Mouse (Mus musculus) left cerebral cortex, adult 2 months (tissue): ENCODE results near the gene Cldnd1. TPM values are rescaled to one million over a fixed set of nuclear protein-coding genes. Genes with fewer than 3 reads are reported as not detected.

Experiments
- DNase-seq, 2 experiments: peaks; one replicate each; pipeline ENCODE4 v3.0.0; 2021 to 2022; ENCODE audit warnings: low spot score in 2 of 2, mixed read lengths in 1 of 2; ENCODE audit errors: extremely low spot score in 1 of 2
- H3K27ac ChIP-seq: fragments of 200-600 bp; 2 replicates; pipeline ENCODE4 v1.8.1; 2022
- H3K4me3 ChIP-seq: fragments of 200-600 bp; 2 replicates; pipeline ENCODE4 v1.8.1; 2022
- CTCF ChIP-seq: fragments of 200-600 bp; IDR thresholded peaks from 2 replicates; pipeline ENCODE4 v1.8.1; 2022; ENCODE audit warnings: antibody characterized with exemption, mild to moderate bottlenecking, moderate library complexity
- intact Hi-C: fragments of 180-260 bp; cut with DNase I; formaldehyde crosslinking; loops from one replicate; pipeline ENCODE4 v1.15.1; 2025
- total RNA-seq, 2 experiments: library from RNA; stranded (reverse); gene quantifications; 2 replicates each; pipeline ENCODE4 v1.2.3; 2021

The Cldnd1 gene
- total RNA-seq, 2 experiments from 2014 or later: 95.5 to 97.5 TPM

DNA sequence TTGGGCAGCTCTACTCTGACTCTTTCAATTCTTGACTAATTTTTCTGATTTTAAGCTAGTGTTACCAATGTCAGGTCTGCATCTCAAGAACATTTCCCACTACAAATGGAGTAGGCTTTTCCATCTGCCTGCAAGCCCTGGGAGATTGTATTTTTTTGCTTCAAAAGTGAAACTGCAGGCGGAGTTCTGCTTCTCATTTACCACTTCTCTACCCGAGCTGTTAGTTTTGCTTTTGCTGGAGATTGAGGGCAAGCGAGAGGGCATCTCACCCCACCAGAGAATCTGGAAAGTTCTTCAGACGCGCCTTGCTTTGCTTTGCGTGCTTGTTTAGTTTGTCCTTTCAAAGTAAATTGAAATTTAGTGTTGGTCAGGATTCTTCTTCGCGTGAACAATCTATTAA, 15.5 kb upstream of the Cldnd1 start:
- DNase-seq: no peak
- H3K4me3 ChIP-seq: no peak overlapping the region
- no peak overlapping the region for H3K27ac ChIP-seq
- intact Hi-C loops: no loop called here
- TF ChIP-seq CTCF: no peak

DNA sequence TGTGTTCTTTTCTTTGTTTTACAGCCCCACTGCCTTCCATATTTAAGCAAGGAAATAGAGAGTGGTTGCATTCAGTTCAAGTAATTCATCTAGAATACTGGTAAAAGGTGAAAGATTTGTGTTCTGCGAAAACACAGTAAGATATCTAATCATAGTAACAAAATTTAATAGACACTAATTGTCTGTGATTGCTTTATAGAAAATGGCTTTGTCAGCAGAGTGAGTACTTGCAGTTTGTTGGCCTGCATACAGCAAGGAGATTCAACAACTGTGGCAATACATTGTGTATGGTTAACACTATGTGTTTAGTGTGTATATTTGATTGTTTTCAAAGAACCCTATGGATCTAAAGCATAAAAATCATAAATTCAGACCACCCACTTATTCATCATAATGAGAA, 14.6 kb upstream of the Cldnd1 start:
- Histone ChIP-seq H3K4me3 (no peak overlapping the region), H3K27ac (no peak overlapping the region)
- intact Hi-C loops: no loop called here
- no peak for DNase-seq
- TF ChIP-seq CTCF: no peak

DNA sequence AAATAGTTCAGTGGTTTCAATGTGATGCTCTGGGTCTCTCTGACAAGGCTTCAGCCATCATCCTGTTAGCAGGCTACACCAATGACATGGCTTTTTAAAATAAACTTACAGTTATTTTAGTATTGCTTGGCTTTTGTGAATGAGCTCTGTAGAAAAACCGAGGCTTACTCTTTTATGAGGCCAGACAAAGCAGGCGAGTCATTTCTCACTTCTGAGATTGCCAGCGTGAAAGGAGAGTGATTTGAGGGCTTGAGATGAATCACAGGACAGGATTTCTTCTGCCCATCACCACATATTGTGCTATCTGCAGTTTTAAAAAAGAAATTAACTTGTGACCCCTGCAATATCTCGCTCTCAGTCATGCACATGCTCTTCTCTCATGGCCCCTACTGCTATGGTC, 12.7 kb upstream of the Cldnd1 start:
- H3K27ac ChIP-seq: no peak overlapping the region
- no peak overlapping the region for H3K4me3 ChIP-seq
- no peak for TF ChIP-seq CTCF
- intact Hi-C loops: no loop called here
- no peak for DNase-seq

DNA sequence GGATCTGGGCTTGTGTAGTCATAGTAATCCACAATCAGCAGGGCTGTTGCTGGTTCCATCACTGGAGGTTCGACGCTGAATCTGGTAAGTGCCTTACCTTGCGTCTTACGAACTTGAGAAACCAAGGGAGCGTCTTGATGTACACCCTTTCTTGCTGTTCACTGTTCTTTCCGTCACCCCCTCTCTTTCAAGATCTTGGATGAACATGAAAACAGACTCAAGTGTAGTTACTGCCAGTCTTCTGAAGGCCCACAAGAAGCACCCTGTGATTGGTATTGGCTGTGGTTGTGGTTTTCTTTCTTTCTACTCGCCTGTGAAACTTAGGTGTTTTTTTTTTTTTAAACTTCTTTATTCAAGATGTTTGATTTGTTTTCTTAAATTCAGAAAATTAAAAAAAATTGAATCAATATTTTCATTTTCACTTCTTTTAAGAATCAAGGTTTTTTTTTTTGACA, 9.0 kb upstream of the Cldnd1 start, which contains the start of gene Gpr15:
Gene Gpr15, minus strand, starts transcription at position 405 of the 455 bp plus-strand sequence.
- intact Hi-C loops: no loop called here
- no peak within 1 kb of the TSS for H3K27ac ChIP-seq
- no peak for TF ChIP-seq CTCF
- H3K4me3 ChIP-seq: no peak within 1 kb of the TSS
- no peak for DNase-seq

DNA sequence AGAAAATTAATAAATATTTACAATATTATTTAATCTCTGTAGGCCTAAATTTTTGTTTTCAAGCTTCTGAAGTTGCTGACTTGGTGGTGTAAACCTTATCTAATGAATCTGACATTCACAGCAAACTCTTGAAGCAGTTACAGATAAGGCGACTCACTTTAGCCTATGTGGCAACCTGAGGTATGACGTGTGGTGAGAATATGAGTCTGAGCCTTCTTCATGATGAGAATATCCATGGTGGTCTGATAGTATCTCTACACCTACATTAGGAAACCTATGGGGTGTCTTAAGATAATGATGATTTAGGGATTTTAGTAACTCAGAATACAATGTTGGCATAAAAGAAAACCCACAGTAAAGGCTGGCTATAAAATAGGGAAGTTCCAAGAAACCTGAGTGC, 5.4 kb upstream of the Cldnd1 start:
- intact Hi-C loops: no loop called here
- Histone ChIP-seq H3K4me3 (no peak overlapping the region), H3K27ac (no peak overlapping the region)
- no peak for DNase-seq
- no peak for TF ChIP-seq CTCF

DNA sequence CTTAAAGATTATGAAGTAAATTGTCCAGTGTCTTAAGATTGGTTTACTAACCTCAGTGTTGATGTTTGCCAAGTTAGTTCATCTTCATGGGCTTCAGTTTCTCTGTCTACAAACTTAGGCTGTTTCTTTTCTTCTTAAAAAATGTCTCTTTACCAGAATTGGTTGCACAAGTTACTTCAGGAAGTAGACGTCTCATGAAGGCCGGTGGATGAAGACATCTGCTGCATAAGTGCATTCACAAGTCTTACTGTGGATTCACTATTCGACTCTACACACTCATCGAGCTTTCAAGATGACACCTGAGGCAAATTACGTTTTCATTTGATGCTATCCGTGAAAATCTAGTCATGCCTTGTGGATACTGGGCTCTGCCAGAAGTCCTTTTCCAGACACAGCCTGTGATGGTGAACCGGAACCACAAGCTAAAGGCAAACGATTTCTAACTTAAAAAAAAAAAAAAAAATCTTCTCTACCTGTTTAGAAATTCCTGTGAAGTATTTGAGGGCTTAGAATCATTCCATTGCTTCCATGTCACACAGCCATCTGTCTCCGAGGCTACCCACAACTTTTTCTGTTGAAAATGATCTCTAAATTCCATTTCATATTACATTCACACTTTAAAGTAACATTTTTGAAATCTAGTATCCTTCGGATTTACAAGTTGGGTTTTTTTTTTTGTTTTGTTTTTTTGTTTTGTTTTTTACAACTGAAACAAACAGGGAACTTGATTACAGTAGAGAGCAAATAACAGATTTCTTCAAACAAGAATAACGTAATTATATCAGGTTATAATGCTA, 832 bp upstream of the Cldnd1 start:
- no peak for DNase-seq
- no peak overlapping the region; the same call in 1 of the 2 replicates for H3K27ac ChIP-seq
- intact Hi-C loops: loop anchor here (1.0 to 5.0 kb wide), 4 partner anchors 20 to 320 kb away; partner anchors contain the start of genes Cpox, Dcbld2 and St3gal6
- peak overlapping the region; percentile 91 for H3K4me3 ChIP-seq
- TF ChIP-seq CTCF: no peak

DNA sequence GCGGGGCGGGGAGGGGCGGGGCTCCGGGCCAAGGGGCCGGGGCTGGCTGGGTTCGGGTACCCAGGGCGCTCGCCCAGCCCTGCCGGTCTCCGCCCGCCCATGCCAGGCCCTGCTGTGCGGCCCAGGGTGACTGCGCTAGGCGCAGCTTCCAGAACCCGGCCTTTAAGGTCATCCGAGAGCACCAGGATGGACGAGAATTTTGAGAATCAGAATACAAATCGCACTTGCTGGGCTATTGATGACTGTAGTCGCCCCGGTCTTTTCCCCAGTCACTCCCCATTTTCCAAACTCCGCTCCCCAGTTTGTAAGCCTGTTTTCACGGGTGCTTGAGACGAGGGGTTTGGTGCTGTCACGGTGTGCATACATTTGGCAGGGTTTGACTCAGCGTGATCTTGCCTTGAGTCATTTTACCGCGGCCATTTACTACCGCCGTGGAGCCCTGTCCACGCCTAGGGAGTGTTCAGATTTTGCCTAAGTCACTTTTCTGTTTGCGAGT, 514 bp downstream of the Cldnd1 start:
- DNase-seq: no peak
- no peak for TF ChIP-seq CTCF
- intact Hi-C loops: loop anchor here (5.0 kb wide), 2 partner anchors 206 to 321 kb away; partner anchors contain the start of genes Dcbld2 and St3gal6
- Histone ChIP-seq H3K27ac (peak overlapping the region; percentile 86), H3K4me3 (peak overlapping the region; percentile 91)

DNA sequence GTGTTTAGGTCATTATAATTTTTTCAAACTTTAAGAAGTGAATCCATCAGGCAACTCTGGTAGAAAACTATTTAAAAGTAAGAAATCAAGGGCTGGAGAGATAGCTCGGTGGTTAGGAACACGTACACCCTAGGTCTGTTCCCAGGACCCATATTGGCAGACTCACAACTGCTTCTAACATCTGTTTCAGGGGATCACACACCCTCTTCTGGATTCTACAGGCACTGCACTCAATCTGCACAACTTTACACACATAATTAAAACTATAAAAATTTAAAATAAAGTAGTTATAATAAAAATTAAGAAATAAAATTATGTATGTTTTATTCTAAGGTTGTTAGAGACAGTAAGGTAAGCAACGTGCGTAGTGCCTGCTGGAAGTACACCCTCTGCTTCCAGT, 10.5 kb downstream of the Cldnd1 start:
- H3K27ac ChIP-seq: no peak overlapping the region
- intact Hi-C loops: no loop called here
- no peak for DNase-seq
- no peak overlapping the region for H3K4me3 ChIP-seq
- peak; percentile 38 for TF ChIP-seq CTCF

DNA sequence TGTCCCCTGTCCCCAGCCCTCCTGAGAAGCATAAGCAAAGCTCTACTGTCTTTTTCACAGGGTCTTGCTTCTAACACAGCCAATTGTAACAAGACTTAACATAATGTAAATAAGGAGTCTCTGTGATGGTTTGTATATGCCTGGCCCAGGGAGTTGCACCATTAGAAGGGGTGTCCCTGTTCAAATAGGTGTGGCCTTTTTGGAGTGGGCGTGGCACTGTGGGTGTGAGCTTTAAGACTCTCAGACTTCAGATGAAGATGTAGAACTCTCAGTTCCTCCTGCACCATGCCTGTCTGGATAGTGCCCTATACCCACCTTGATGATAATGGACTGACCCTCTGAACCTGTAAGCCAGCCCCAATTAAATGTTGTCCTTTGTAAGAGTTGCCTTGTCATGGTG, 11.1 kb downstream of the Cldnd1 start:
- Histone ChIP-seq H3K4me3 (no peak overlapping the region), H3K27ac (no peak overlapping the region)
- no peak for TF ChIP-seq CTCF
- DNase-seq: no peak
- intact Hi-C loops: no loop called here

DNA sequence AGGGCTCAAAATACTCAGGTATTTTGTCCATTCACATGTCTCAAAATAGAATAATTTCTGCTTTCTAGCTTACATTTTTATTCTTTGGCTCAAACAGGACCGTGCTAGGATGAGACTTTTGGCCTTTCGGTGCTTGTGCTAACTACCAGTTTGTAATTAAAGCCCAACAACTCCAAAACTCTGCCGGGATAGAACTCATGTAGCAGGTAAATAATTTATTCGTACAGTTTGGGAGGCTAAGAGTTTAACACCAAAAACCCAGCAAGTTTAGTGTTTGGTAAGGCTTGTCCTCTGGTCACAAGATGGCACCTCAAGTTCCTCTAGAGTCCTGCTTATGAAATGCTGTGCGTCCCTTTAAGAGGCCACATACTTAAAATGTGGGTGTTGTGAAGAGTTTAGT, 13.0 kb downstream of the Cldnd1 start:
- no peak overlapping the region for H3K27ac ChIP-seq
- intact Hi-C loops: no loop called here
- no peak for DNase-seq
- TF ChIP-seq CTCF: no peak
- no peak overlapping the region for H3K4me3 ChIP-seq

DNA sequence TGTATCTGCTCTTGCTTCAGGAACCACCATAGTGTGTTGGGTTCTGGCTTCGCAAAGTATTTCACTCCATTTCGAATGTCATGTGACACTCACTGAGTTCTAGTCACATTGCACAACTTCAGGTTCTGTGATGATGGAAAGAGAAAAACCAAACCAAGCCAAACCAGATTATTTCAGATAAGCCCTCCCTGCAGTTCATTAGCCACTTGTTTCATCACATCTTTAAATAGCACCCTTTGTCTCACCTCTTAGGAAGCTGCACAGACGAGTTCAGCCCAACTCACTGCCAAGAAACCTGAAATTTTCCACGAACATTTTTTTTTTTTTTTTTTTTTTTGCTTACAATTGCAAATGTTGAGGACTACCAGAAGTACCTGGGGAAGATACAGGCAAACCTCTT, 19.0 kb downstream of the Cldnd1 start:
- no peak overlapping the region for H3K4me3 ChIP-seq
- no peak overlapping the region for H3K27ac ChIP-seq
- DNase-seq: no peak
- intact Hi-C loops: no loop called here
- TF ChIP-seq CTCF: no peak

DNA sequence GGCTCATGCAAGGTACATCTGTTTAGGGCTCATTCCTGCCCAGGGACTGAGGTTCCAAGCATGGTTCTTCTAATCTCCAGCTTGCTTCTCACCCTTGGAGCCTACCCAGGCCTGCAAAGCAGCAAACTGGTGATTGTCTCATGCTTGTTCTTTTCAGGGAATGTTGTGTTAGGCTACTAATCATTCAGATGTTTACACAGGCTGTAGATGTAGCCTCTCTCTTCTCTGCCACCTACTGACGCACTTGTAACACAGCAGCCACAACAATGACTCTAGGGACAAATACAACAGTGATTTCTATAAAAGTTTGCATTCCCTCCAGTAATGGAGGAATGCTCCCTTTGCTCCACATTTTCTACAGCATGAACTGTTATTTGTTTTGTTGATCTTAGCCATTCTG, 23.6 kb downstream of the Cldnd1 start:
- peak; percentile 56 for TF ChIP-seq CTCF
- Histone ChIP-seq H3K27ac (no peak overlapping the region), H3K4me3 (no peak overlapping the region)
- no peak for DNase-seq
- intact Hi-C loops: no loop called here

DNA sequence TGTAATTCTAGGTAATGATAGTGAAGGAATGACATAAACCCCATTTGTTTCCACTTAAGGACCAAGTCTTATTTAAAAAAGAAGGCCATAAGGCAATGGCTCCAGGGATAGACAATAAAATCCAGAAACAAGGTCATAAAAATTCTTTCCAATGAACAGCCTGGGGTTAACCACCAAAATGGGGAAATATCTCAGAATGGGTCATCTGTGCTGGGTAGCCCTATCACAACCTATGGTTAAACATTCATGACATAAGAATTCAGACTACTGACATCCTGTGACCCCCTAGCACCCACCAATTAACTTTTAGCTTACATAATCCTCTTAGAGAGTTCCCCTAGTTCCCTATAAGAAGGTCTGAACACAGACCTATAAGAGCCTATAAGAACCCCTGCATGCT, 28.5 kb downstream of the Cldnd1 start:
- Histone ChIP-seq H3K27ac (no peak overlapping the region), H3K4me3 (no peak overlapping the region)
- intact Hi-C loops: no loop called here
- TF ChIP-seq CTCF: no peak
- no peak for DNase-seq
